Mouse (Mus musculus): ENCODE results near the gene Capn2.

Capn2 gene

DNA sequence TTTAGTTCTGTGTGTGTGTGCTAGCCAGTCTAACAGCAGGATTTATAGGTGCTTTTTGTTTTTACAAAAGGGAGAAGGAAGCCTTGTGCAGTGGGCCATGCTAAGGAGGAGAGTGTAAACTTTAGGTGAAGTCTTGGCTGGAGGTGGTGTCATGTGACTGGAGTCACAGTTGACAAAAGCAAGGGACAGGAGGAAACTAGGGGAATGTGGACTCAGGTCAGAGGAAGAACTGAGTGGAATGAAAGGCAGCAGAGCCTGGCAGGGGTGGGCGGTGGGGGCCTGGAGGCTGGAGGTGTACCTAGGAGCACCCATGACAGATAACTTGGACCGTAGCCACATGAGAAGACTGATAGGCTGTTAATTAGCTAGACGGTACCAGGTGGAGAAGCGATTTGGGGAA, 52.1 kb downstream of the Capn2 start:
- CTCF ChIA-PET = no interaction called here

GRCm38 (mm10) chr1:182461813-182462212, 55.6 kb downstream of the Capn2 start:
- CTCF ChIA-PET = no interaction called here

- CTCF ChIA-PET = no interaction called here
These were observed 56.1 kb downstream of the Capn2 start for GRCm38 (mm10) chr1:182461261-182461660.

GRCm38 (mm10) chr1:182460291-182461244, 56.8 kb downstream of the Capn2 start:
- CTCF ChIA-PET = no interaction called here

DNA sequence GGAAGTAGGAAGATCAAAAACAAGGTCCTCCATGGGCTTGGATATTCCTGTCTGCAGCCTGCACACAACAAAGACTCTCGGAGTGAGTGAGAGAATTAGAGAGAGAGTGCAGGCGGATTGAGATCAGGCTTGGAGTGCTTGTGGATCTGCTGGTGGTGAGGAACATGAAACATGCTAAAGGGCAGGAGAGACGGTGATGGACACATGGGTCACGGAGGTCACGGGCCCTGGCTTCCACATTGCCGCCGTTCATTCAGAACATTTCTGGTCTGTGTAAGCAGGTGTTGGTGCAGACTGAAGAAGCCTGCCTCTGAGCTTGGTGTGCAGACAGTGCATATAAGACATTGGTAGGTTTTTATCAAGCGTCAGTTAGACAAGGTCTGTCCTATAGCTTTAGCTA, 58.0 kb downstream of the Capn2 start:
- CTCF ChIA-PET = no interaction called here

DNA sequence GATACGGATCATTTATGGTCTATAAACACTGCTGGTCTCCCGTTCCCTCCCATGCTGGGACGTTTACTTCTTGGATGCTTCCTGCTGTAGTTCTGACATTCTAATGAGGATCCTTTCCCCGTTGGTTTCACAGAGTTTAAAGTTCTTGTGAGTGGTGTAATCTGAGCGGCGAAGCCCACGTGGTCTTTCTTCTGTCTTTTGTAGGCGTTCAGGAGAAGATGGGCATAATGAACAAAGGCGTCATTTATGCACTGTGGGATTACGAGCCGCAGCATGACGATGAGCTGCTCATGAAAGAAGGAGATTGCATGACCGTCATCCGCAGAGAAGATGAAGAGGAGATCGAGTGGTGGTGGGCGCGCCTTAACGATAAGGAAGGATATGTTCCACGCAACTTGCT, 58.9 kb downstream of the Capn2 start:
- CTCF ChIA-PET = no interaction called here

DNA sequence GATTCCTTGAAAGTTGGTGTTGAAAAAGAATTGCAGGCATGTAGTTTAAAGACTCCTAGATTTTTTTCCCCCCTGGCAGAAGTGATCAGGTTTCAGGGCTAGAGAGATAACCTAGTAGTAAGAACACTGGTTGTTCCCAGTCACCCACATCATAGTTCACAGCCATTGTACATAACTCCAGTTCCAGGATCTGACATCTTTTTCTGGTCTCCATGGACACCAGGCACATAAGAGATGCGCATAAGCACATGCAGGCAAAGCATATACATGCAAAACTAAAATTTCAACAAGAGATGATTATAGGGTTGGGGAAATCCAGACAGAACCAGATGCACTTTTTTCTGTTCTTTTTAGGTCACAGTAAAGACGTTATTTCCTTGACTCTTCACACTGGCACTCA, 62.3 kb downstream of the Capn2 start:
- CTCF ChIA-PET = no interaction called here

GRCm38 (mm10) chr1:182452473-182452872, 64.9 kb downstream of the Capn2 start:
- CTCF ChIA-PET = no interaction called here

DNA sequence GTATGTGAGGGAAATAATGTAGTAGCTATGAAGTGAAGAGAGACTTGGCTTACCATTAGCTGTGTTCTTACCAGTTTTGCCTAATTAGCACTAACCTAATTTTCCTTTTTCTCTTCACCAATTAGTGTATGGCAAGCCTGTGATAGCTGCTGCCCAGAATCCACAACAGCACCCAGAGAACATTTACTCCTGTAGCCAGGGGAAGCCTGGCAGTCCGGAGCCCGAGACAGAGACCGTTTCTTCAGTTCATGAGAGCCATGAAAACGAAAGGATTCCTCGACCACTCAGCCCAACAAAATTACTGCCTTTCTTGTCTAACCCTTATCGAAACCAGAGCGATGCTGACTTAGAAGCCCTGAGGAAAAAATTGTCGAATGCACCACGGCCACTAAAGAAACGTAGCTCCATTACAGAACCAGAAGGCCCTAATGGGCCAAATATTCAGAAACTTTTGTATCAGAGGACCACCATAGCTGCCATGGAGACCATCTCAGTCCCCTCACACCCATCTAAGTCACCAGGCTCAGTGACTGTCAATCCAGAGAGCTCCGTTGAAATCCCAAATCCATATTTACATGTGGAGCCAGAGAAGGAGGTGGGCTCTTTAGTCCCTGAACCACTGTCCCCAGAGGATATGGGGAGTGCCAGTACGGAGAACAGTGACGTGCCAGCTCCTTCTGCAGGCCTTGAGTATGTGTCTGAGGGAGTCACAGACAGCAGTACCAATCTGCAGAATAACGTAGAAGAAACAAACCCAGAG, 69.0 kb downstream of the Capn2 start:
- CTCF ChIA-PET = no interaction called here

DNA sequence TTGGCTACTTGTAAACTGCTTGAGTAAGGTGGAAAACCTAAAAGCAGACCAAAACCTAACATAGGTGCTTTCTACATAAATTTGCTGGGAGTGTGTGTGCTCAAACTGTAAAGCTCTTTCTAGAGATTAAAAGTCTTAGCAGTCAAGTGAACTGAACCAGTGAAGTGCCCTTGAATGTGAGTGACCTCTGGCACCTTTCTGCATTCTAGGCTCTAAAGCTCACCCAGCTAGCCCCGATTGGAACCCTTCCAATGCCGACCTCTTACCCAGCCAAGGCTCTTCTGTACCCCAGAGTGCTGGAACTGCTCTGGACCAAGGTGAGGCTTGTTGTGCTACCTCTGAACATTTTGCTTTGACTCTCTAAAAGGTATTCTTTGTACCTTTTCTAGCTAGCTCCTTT, 73.3 kb downstream of the Capn2 start:
- CTCF ChIA-PET = interaction anchor here (0.6 kb wide), 1 partner anchor 13 kb away, joined by 3 read pairs; no protein-coding TSS in a partner anchor

- CTCF ChIA-PET = no interaction called here
These were observed 75.5 kb downstream of the Capn2 start for GRCm38 (mm10) chr1:182441791-182442473.

- CTCF ChIA-PET = no interaction called here
These were observed 77.7 kb downstream of the Capn2 start for GRCm38 (mm10) chr1:182439546-182440222.

DNA sequence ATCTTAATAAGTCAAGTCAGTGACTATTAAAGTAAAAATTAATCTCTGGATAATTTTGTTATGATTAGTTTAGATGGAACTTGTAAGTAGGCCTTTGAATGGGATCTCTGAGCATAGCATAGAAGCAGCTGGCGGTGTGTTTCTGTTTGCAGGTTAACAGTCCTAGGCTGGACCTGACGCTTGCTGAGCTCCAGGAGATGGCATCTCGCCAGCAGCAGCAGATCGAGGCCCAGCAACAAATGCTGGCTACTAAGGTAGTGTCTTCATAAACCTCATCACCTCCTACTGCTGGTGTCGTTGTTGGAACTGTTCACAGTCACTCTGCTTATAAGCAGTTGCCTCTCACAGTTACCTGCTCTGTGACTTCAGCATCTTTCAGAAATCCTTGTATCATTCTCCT, 80.7 kb downstream of the Capn2 start:
- CTCF ChIA-PET = no interaction called here

- CTCF ChIA-PET = no interaction called here
These were observed 85.3 kb downstream of the Capn2 start for GRCm38 (mm10) chr1:182432059-182432458.

GRCm38 (mm10) chr1:182430676-182431075, 86.7 kb downstream of the Capn2 start:
- CTCF ChIA-PET = no interaction called here

DNA sequence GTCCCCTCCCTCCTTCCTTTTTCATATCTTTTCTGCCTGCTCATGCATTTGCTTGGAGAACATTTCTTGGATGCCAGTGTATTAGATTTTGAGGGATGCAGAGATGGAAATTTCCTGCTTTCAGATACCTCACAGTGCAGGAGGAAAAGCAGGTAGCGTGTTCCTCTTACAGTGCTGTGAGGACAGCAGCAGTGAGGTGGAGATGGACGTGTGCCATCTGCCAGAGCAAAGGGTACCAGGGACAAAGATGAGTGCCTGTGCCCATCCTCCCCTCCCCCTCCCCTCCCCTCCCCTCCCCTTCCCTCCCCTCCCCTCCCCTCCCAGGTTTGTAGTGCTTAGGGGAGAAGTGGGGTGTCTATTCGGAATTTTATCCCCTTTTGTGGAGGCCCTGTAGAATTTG, 87.6 kb downstream of the Capn2 start:
- CTCF ChIA-PET = no interaction called here

DNA sequence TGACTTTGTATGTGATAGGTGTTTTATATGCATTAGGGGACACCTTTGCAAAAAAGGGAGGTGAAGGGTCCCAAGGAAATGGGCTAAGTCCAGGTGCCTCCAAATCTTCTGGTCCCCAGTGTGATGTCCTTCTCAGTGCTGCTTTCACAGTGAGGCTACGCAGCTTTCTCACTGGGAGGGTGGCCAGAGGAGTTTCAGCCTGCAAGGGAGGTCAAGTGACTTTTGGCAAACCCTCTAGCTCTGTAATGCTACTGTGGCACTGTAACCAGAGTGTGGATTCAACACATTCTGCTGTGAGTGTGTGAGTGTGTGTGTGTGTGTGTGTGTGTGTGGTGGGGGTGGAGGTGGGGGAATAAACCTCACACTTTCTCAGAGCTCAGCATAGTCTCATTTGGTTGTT, 90.0 kb downstream of the Capn2 start:
- CTCF ChIA-PET = no interaction called here

DNA sequence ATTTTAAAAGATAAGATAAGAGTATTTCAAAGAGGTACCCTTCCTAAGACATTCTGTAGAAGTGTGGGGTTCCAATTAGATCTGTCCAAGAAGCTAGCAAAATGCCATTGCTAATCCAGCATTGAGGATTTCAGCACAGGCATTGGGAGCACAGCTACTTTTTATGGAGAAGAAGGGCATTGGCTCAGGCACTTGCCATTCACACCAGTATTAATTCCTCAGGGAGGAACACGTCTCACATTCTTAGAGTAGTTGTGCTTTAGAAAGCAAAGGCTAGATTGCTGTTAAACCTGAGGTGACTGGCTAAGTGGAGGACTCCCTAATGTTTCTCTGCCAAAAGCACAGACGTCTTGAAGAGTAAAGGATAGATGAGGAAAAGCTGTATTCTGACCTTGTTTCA, 91.0 kb downstream of the Capn2 start:
- CTCF ChIA-PET = no interaction called here

GRCm38 (mm10) chr1:182425176-182425575, 92.2 kb downstream of the Capn2 start:
- CTCF ChIA-PET = no interaction called here

GRCm38 (mm10) chr1:182424274-182424673, 93.1 kb downstream of the Capn2 start:
- CTCF ChIA-PET = no interaction called here

DNA sequence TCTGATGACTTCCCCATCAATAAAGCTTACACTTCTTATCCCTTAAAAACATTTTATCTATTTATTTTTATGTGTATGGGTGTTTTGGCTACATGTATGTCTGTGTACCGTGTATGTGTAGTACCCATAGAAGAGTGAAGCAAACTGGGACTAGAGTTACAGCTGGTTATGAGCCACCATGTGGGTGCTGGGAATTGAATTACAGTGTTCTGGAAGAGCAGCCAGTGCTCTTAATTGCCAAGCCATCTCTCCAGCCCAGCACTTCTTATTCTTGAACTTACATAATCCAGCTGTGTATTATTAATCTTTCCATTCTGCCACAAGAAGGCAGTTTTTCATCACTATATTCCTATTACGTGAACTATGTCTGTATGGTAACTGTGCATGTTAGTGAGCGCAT, 97.9 kb downstream of the Capn2 start:
- CTCF ChIA-PET = interaction anchor here (1.2 kb wide), 1 partner anchor 51 kb away, joined by 3 read pairs; no protein-coding TSS in a partner anchor
